Mouse (Mus musculus) C2C12 (cell line): ENCODE results near the gene Fcgrt.

Source experiments
- CEBPB ChIP-seq: IDR thresholded peaks from one replicate; pipeline ENCODE4 v1.6.1; 2011; ENCODE audit warnings: low read depth, mild to moderate bottlenecking, control low read depth, moderate library complexity
- CTCF ChIP-seq: IDR thresholded peaks from one replicate; pipeline ENCODE4 v1.5.1; 2011; ENCODE audit not compliant: control insufficient read depth, insufficient read depth, insufficient read length
- MAX ChIP-seq: IDR thresholded peaks from one replicate; pipeline ENCODE4 v1.6.1; 2011; ENCODE audit warnings: mild to moderate bottlenecking, control low read depth
- MYOD1 ChIP-seq: IDR thresholded peaks from one replicate; pipeline ENCODE4 v1.6.1; 2011; ENCODE audit warnings: low read depth; ENCODE audit not compliant: control insufficient read depth, insufficient read length
- USF1 ChIP-seq: IDR thresholded peaks from one replicate; pipeline ENCODE4 v1.6.1; 2011; ENCODE audit warnings: low read depth, mild to moderate bottlenecking, control low read depth, moderate library complexity

- TF ChIP-seq CTCF (no peak), USF1 (no peak), MYOD1 (no peak), CEBPB (no peak), MAX (no peak)
These were observed 3.5 kb upstream of the Fcgrt start for GRCm38 (mm10) chr7:45107052-45107645.
